Mouse (Mus musculus) kidney, postnatal 36 days (tissue): ENCODE results near the gene Rngtt.
A peak's percentile ranks its signal among the peaks of the same experiment; 100 is the strongest.

Experiments used
- DNase-seq, 2 experiments: peaks; one replicate each; pipeline ENCODE4 v3.0.0; 2021 to 2022; ENCODE audit warnings: mixed read lengths in 2 of 2

Gene Rngtt

GRCm38 (mm10) chr4:33523774-33524173 lies 213.7 kb downstream of the Rngtt start:
- DNase-seq: no peak

DNA sequence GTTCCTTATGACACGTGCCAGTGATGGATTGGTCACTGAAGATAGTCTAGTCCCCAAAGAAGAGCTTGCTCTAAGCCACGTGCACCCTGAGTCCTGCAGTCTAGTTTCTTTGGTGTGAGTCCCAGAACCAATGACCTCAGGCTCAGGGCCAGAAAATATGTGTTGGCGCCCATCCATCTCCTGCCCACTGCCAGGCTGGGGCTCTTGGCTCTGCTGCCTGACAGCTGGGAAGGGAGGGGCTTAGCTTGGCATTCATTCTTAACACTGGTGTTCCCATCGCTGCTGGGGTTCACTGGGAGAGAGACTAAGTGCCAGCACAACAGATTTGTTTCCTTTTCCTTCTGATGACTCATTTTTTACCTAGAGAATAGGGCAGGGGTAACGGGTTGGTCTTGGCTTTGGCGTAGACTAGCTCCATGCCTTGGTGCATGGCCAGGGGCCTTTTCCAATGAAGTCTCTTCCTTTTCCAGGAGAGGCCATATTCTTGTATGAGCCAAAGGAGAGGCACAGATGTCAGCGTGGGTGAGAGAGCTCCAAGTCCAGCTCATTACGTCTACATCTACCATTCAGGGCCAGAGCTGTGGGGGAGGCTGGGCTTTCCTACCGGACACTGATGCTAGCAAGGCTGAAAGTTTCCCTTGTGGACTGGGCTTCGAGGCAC lies 214.5 kb downstream of the Rngtt start:
- peak; percentile 20 to 43 for DNase-seq

GRCm38 (mm10) chr4:33525272-33525671 lies 215.2 kb downstream of the Rngtt start:
- no peak for DNase-seq

- no peak for DNase-seq
These were observed 216.0 kb downstream of the Rngtt start for GRCm38 (mm10) chr4:33526092-33526491.

DNA sequence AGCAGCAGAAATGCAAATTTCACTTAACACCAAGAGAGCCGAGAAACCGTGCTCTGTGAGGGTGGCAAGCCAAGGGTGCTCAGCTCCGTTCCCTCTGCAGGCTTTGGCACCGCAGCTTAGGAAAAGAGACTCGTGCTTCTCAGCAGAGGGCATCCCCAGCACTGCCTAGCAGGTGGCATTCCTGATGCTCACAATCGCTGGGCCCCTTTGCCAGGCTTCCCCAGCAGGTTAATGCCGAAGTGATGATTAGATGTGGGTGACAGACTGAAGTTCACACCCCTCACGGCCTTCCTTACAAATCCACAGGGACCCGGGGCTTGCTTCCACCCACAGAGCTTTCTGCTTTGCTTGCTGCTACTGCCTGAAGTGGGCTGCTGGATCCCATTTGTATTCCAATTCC lies 216.6 kb downstream of the Rngtt start:
- DNase-seq: no peak

DNA sequence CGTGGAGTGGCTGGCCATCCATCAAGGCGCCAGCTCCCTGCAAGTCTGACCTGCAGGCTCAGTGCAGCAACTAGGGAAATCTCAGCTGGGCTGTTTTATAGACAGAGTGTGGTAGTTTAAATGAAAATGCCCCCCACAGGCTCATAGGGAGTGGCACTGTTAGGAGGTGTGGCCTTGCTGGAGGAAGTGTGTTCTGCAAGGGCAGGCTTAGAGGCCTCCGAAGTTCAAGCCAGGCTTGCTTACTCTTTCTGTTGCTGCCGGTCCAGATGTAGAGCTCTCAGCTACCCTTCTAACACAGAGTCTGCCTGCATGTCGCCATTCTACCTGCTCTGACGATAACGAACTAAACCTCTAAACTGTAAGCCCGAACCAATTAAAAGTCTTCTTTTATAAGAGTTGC lies 222.5 kb downstream of the Rngtt start:
- DNase-seq: no peak

GRCm38 (mm10) chr4:33544755-33545576 lies 234.9 kb downstream of the Rngtt start:
- DNase-seq: peak in 1 of 2 experiments; percentile 8

GRCm38 (mm10) chr4:33545577-33545879 lies 235.4 kb downstream of the Rngtt start:
- peak in 1 of 2 experiments; percentile 13 for DNase-seq

GRCm38 (mm10) chr4:33546278-33546677 lies 236.2 kb downstream of the Rngtt start:
- no peak for DNase-seq

- DNase-seq: no peak
These were observed 237.3 kb downstream of the Rngtt start for GRCm38 (mm10) chr4:33547315-33547929.

DNA sequence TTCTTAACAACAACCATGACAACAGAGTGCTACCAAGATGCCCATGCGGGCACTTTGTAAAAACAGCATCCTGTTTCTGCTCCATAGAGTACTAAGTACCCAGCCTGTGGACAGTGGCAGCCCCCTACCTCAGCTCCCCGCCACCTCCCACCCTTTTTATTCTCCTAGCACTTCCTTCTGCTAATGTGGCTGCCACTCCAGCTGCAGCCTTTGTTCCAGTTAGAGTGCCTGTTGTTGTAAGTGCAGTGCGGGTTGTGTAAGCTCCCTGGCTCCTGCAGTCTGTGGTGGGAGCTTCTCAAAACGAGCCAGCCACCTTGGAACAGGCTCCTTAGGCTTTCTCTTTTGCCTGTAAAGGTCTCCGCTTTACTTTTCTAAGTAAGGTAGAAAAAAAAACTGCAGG lies 239.5 kb downstream of the Rngtt start:
- no peak for DNase-seq
